Mouse (Mus musculus): ENCODE measurements at regions not wholly inside any gene's neighbourhood (a gene's known extent, or its start where the extent isn't known, plus 50 kb on each side); places are given as distances from the start of the nearest gene placed in this dataset.
"Not testable (repeated sequence)": the region's sequence is repeated elsewhere in the genome, so short reads cannot be mapped to it uniquely, and the experiment has no call there.

GRCm38 (mm10) chr19:9338971-9339370 is 203.5 kb upstream of the Asrgl1 start:
- not testable (repeated sequence) for DNase-seq (ENCODE audit: low spot score)

GRCm38 (mm10) chr19:9337447-9337846 is 202.0 kb upstream of the Asrgl1 start:
- not testable (repeated sequence) for DNase-seq (ENCODE audit: low spot score)

- not testable (repeated sequence) for DNase-seq (ENCODE audit: low spot score)
These were observed 182.5 kb upstream of the Asrgl1 start for GRCm38 (mm10) chr19:9317932-9318331.

- not testable (repeated sequence) for DNase-seq (ENCODE audit: low spot score)
These were observed 180.7 kb upstream of the Asrgl1 start for GRCm38 (mm10) chr19:9316162-9316561.

DNA sequence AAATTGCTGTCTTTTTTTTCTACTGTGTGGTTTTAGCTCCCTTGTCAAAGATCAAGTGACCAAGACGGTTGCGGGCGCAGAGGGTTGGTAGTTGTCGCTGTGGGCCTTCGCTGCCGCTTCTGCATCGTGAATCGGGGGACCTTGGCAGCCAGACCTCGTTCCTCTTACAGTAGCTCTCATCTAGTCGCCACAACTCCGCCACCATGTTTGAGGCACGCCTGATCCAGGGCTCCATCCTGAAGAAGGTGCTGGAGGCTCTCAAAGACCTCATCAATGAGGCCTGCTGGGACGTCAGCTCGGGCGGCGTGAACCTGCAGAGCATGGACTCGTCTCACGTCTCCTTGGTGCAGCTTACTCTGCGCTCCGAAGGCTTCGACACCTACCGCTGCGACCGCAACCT is 147.7 kb upstream of the Asrgl1 start:
- DNase-seq (ENCODE audit: low spot score): peak; percentile 4

DNA sequence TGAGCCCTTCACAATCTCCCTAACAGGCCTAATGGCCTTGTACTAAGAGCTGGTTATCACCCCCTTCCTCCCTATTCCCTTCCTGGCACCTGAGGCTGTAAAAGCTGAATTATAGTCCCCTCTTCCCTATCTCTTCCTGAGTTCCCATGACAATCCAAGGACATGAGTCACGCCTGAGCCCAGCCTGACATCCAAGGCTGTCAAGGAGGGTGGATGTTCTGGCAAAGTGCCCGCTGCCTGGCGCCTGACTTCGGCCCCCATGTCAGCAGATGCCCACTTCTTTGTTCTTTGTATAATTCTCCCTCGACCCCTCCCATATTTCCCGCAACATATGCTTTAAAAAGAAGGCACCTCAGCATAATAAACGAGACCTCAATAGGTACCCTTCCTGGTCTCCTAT is 99.2 kb upstream of the Asrgl1 start:
- DNase-seq (ENCODE audit: low spot score): not testable (repeated sequence)

Data from urinary bladder, postnatal 25 days (tissue).